Mouse (Mus musculus): ENCODE results near the gene BC147527. TPM values are rescaled to one million over a fixed set of nuclear protein-coding genes. Genes with fewer than 3 reads are reported as not detected.
"Not testable (repeated sequence)": the region's sequence is repeated elsewhere in the genome, so short reads cannot be mapped to it uniquely, and the experiment has no call there.

BC147527 gene
- polyA plus RNA-seq, 1 experiment = not detected

DNA sequence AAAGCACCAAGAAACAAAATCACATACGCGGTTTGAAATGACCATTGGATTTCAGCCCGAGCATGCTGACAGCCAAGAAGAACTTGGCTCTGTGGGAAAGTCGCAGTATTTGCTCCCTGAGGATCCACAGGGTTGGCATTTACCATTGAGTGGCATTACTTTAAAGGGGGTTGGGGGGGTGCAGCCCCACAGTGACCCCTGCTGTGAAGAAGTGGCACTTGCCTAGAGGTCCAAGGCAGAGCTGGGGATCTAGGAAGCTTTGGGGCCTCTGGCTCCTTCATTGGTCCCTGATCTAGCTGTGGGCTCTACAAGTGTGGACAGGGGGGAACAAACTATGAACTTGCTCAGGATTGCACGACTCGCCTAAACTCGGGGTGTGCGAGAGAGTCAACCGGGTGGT, 21.4 kb upstream of the BC147527 start:
- H3K27me3 ChIP-seq (ENCODE audit: control insufficient read depth, insufficient read depth, insufficient read length) = no peaks in the 10 kb centered on the region
- H3K36me3 ChIP-seq (ENCODE audit: control insufficient read depth, insufficient read depth) = no peaks in the 10 kb centered on the region
- no peak overlapping the region for H3ac ChIP-seq (ENCODE audit: control insufficient read depth, insufficient read length)
- no peak overlapping the region for H3K4me3 ChIP-seq
- H3K79me2 ChIP-seq (ENCODE audit: control insufficient read depth, insufficient read depth) = no peaks in the 10 kb centered on the region
- no peak overlapping the region for H3K4me2 ChIP-seq (ENCODE audit: low read depth)
- TF ChIP-seq SRF (IDR thresholded peaks at IDR 0.05; ENCODE audit: control insufficient read depth, insufficient read length, low read depth) = no peak

DNA sequence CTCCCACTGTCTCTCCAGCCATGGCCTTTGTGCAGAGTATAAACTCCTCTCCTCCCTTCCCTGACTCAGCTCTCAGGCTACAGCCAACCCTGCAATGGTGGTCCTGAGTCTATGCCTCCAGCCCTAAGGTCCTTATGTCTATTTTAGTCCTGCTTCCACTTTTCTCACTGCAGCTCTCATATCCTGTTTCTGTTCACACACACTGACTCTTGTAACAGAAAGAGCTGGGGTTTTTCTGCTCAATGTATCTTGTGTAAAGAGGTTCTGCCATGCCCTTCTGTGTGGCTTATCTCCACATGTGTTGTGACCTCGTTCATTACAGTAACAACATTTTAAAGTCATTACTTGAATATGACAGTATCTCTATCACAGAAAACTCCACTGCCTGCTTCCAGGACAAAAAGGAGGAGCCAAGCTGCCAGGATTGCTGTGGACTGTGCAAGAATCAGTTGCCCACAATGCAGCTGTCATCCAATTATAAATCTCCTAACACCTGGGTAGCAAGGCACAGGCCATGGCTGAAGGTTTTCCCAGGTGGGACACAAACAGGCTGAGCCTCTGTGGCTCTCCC, 783 bp upstream of the BC147527 start:
- Histone ChIP-seq H3K36me3 (ENCODE audit: control insufficient read depth, insufficient read depth) (no peaks in the 10 kb centered on the region), H3K79me2 (ENCODE audit: control insufficient read depth, insufficient read depth) (no peaks in the 10 kb centered on the region), H3K4me3 (no peak overlapping the region), H3ac (ENCODE audit: control insufficient read depth, insufficient read length) (no peak overlapping the region), H3K4me2 (ENCODE audit: low read depth) (no peak overlapping the region), H3K27me3 (ENCODE audit: control insufficient read depth, insufficient read depth, insufficient read length) (no peaks in the 10 kb centered on the region)
- no peak for TF ChIP-seq MYOG (IDR thresholded peaks at IDR 0.05; ENCODE audit: control insufficient read depth in 1 of 3, insufficient read depth in 1 of 3, insufficient read length in 2 of 3, low read depth in 2 of 3)
- no peak for TF ChIP-seq E2F4 (IDR thresholded peaks at IDR 0.05; ENCODE audit: insufficient read depth)
- no peak for TF ChIP-seq CEBPB (IDR thresholded peaks at IDR 0.05; ENCODE audit: insufficient read depth, poor library complexity, severe bottlenecking)
- TF ChIP-seq POLR2A (IDR thresholded peaks at IDR 0.05; ENCODE audit: insufficient read length, low read depth) = no peak
- no peak for TF ChIP-seq MYOD1 (IDR thresholded peaks at IDR 0.05; ENCODE audit: control insufficient read depth in 1 of 3, insufficient read length in 2 of 3, low read depth in 2 of 3)
- no peak for TF ChIP-seq TCF3 (IDR thresholded peaks at IDR 0.05; ENCODE audit: insufficient read length, low read depth)
- no peak for TF ChIP-seq SRF (IDR thresholded peaks at IDR 0.05; ENCODE audit: control insufficient read depth, insufficient read length, low read depth)
- no peak for TF ChIP-seq REST (IDR thresholded peaks at IDR 0.05; ENCODE audit: insufficient read depth, insufficient read length)
- TF ChIP-seq TCF12 (IDR thresholded peaks at IDR 0.05; ENCODE audit: insufficient read depth, poor library complexity, severe bottlenecking) = no peak
- no peak for TF ChIP-seq POLR2AphosphoS2 (IDR thresholded peaks at IDR 0.05; ENCODE audit: insufficient read length, low read depth)
- no peak for TF ChIP-seq MAX (IDR thresholded peaks at IDR 0.05; ENCODE audit: low read depth)
- no peak for TF ChIP-seq USF1 (IDR thresholded peaks at IDR 0.05; ENCODE audit: low read depth)

DNA sequence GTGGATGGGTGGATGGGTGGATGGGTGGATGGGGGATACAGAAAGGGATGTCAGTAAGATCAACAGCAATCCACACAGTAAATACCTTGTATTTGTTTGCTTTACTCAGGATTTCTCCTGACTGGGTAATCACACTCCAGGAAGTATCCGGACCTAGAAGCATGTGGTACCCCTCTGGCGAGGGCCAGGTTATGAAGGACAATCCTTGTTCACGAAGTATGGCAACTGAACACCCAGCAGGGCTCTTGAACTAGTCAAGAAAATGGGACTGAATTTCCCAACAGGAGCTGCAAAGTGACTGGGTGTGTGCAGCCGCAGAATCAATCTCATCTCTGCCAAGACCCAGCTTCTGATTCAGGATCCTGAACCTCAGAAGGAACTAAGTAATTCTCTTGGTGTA, 661 bp downstream of the BC147527 start:
- Histone ChIP-seq H3K79me2 (ENCODE audit: control insufficient read depth, insufficient read depth) (no peaks in the 10 kb centered on the region), H3K27me3 (ENCODE audit: control insufficient read depth, insufficient read depth, insufficient read length) (no peaks in the 10 kb centered on the region), H3K4me3 (no peak overlapping the region), H3ac (ENCODE audit: control insufficient read depth, insufficient read length) (no peak overlapping the region), H3K36me3 (ENCODE audit: control insufficient read depth, insufficient read depth) (no peaks in the 10 kb centered on the region), H3K4me2 (ENCODE audit: low read depth) (no peak overlapping the region)
- TF ChIP-seq TCF3 (IDR thresholded peaks at IDR 0.05; ENCODE audit: insufficient read length, low read depth) (no peak), USF1 (IDR thresholded peaks at IDR 0.05; ENCODE audit: low read depth) (no peak), TCF12 (IDR thresholded peaks at IDR 0.05; ENCODE audit: insufficient read depth, poor library complexity, severe bottlenecking) (no peak), CEBPB (IDR thresholded peaks at IDR 0.05; ENCODE audit: insufficient read depth, poor library complexity, severe bottlenecking) (no peak)

- no peak overlapping the region for H3K4me3 ChIP-seq
- no peaks in the 10 kb centered on the region for H3K79me2 ChIP-seq (ENCODE audit: control insufficient read depth, insufficient read depth)
- no peak overlapping the region for H3ac ChIP-seq (ENCODE audit: control insufficient read depth, insufficient read length)
- H3K4me2 ChIP-seq (ENCODE audit: low read depth) = no peak overlapping the region
- TF ChIP-seq SRF (IDR thresholded peaks at IDR 0.05; ENCODE audit: control insufficient read depth, insufficient read length, low read depth) = no peak
- TF ChIP-seq POLR2A (IDR thresholded peaks at IDR 0.05; ENCODE audit: insufficient read length, low read depth) = no peak
- TF ChIP-seq TCF3 (IDR thresholded peaks at IDR 0.05; ENCODE audit: insufficient read length, low read depth) = no peak
- no peak for TF ChIP-seq CEBPB (IDR thresholded peaks at IDR 0.05; ENCODE audit: insufficient read depth, poor library complexity, severe bottlenecking)
- TF ChIP-seq TCF12 (IDR thresholded peaks at IDR 0.05; ENCODE audit: insufficient read depth, poor library complexity, severe bottlenecking) = no peak
- TF ChIP-seq E2F4 (IDR thresholded peaks at IDR 0.05; ENCODE audit: insufficient read depth) = no peak
- TF ChIP-seq MYOG (IDR thresholded peaks at IDR 0.05; ENCODE audit: control insufficient read depth in 1 of 3, insufficient read depth in 1 of 3, insufficient read length in 2 of 3, low read depth in 2 of 3) = no peak
- TF ChIP-seq MAX (IDR thresholded peaks at IDR 0.05; ENCODE audit: low read depth) = no peak
- no peak for TF ChIP-seq REST (IDR thresholded peaks at IDR 0.05; ENCODE audit: insufficient read depth, insufficient read length)
- TF ChIP-seq MYOD1 (IDR thresholded peaks at IDR 0.05; ENCODE audit: control insufficient read depth in 1 of 3, insufficient read length in 2 of 3, low read depth in 2 of 3) = no peak
- no peak for TF ChIP-seq POLR2AphosphoS2 (IDR thresholded peaks at IDR 0.05; ENCODE audit: insufficient read length, low read depth)
- no peak for TF ChIP-seq USF1 (IDR thresholded peaks at IDR 0.05; ENCODE audit: low read depth)
- H3K36me3 ChIP-seq (ENCODE audit: control insufficient read depth, insufficient read depth) = no peaks in the 10 kb centered on the region
- H3K27me3 ChIP-seq (ENCODE audit: control insufficient read depth, insufficient read depth, insufficient read length) = no peaks in the 10 kb centered on the region
Measured at GRCm38 (mm10) chr13:120310749-120311148, 10.6 kb downstream of the BC147527 start.

DNA sequence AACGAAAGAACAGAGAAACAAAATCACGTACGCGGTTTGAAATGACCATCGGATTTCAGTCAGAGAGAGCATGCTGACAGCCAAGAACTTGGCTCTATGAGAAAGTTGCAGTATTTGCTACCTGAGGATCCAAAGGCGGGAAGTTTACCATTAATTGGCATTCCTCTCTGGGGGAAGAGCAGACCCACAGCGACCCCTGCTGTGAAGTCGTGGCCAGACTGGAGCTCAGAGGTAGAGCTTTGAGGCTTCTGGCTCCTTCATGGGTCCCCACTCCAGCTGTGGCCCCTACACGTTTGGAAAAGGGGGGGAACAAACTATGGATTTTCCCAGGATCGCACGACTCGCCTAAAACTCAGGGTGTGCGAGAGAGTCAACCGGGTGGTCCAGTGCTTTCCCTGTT, 13.4 kb downstream of the BC147527 start:
- no peak overlapping the region for H3K4me3 ChIP-seq
- no peaks in the 10 kb centered on the region for H3K79me2 ChIP-seq (ENCODE audit: control insufficient read depth, insufficient read depth)
- no peak overlapping the region for H3K4me2 ChIP-seq (ENCODE audit: low read depth)
- no peak overlapping the region for H3ac ChIP-seq (ENCODE audit: control insufficient read depth, insufficient read length)
- TF ChIP-seq MYOG (IDR thresholded peaks at IDR 0.05; ENCODE audit: control insufficient read depth in 1 of 3, insufficient read depth in 1 of 3, insufficient read length in 2 of 3, low read depth in 2 of 3) (no peak), TCF12 (IDR thresholded peaks at IDR 0.05; ENCODE audit: insufficient read depth, poor library complexity, severe bottlenecking) (no peak), POLR2AphosphoS2 (IDR thresholded peaks at IDR 0.05; ENCODE audit: insufficient read length, low read depth) (no peak), USF1 (IDR thresholded peaks at IDR 0.05; ENCODE audit: low read depth) (no peak), MAX (IDR thresholded peaks at IDR 0.05; ENCODE audit: low read depth) (no peak), CEBPB (IDR thresholded peaks at IDR 0.05; ENCODE audit: insufficient read depth, poor library complexity, severe bottlenecking) (no peak), REST (IDR thresholded peaks at IDR 0.05; ENCODE audit: insufficient read depth, insufficient read length) (no peak), TCF3 (IDR thresholded peaks at IDR 0.05; ENCODE audit: insufficient read length, low read depth) (no peak), E2F4 (IDR thresholded peaks at IDR 0.05; ENCODE audit: insufficient read depth) (no peak)
- no peaks in the 10 kb centered on the region for H3K27me3 ChIP-seq (ENCODE audit: control insufficient read depth, insufficient read depth, insufficient read length)
- no peaks in the 10 kb centered on the region for H3K36me3 ChIP-seq (ENCODE audit: control insufficient read depth, insufficient read depth)

- H3K27me3 ChIP-seq (ENCODE audit: control insufficient read depth, insufficient read depth, insufficient read length); H3K36me3 ChIP-seq (ENCODE audit: control insufficient read depth, insufficient read depth); H3K79me2 ChIP-seq (ENCODE audit: control insufficient read depth, insufficient read depth); H3ac ChIP-seq (ENCODE audit: control insufficient read depth, insufficient read length); H3K4me3 ChIP-seq; H3K4me2 ChIP-seq (ENCODE audit: low read depth): not testable (repeated sequence)
Measured at GRCm38 (mm10) chr13:120316578-120316977, 16.4 kb downstream of the BC147527 start, which contains the start of gene Tcstv3. Tcstv3 (plus strand) TSS chr13:120316878.

All from myocyte (in vitro differentiated cells).